ENCODE assay signal across 7 mouse cellular contexts in the genomic region with DNA sequence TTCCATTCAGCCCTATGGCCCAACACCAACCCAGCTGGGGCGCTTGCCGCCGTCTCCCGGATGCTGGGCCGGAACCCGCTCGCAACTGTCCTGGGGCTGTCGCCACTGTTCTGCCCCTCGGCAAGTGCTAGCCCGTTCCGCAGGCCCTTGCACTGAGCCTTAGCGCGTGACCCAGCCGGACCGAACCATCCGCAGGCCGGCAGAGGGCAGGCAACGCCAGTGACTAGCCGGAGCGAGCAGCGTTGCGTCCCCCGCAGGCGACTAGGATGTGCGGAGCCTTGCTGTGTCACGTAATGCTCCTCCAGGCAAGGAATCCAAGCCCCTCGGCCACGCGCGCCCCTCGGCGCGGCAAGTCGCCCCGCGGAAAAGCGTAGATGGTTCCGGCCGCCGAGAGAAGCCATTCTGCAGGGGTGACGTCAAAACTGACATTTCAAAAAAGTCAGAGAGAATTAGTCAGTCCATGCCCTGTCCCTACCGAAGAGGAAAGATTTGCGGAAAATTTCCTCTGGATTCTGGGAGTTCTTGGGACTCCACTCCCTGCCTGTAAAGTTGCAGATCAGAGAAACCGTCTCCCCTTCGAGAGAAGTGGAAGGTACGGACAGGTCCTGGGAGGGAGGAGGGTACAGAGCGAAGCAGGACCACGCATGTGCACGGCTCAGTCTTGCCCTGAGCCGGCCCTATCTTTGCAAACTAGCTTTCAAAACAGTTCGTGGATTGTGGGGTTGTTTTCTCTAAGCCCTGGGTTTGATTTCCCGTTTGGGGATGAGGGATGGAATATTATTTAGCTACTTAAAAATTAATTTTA. TPM values are rescaled to one million over a fixed set of nuclear protein-coding genes. Genes with fewer than 3 reads are reported as not detected.
DNase-seq lines count a peak whose midpoint lies in the region; ATAC-seq lines count a peak whose summit lies in the region.

A gene (minus strand): TSS at position 347 of the 805 bp plus-strand sequence.

- peak; percentile 95 for ATAC-seq in intestine, embryonic 16.5 days
- peak; percentile 96 for ATAC-seq in midbrain, embryonic 11.5 days (ENCODE audit: low FRiP score)

- intact Hi-C loops in left cerebral cortex, postnatal 36 days (cut with DNase I): no loop called here

- whole genome bisulfite sequencing in intestine, embryonic 16.5 days: under 1% methylated on average over 52 of the region's 52 CpGs
- under 1% methylated on average over 52 of the region's 52 CpGs for WGBS in midbrain, embryonic 11.5 days

- H3K27ac ChIP-seq in intestine, embryonic 16.5 days (ENCODE audit: low read length): peak within 1 kb of the TSS; percentile 94
- H3K27ac ChIP-seq in midbrain, embryonic 11.5 days (ENCODE audit: low read depth, low read length): peak within 1 kb of the TSS; percentile 97

- peaks cover 6% of the 10 kb centered on the region for H3K4me1 ChIP-seq in intestine, embryonic 16.5 days (ENCODE audit: control insufficient read depth, insufficient read depth, low read length)
- peaks cover 9% of the 10 kb centered on the region for H3K4me1 ChIP-seq in midbrain, embryonic 11.5 days (ENCODE audit: control insufficient read depth, insufficient read depth, low read length)

- peak within 1 kb of the TSS; percentile 66 for H3K4me2 ChIP-seq in intestine, embryonic 16.5 days (ENCODE audit: low read depth, low read length)
- H3K4me2 ChIP-seq in midbrain, embryonic 11.5 days: peak within 1 kb of the TSS; percentile 81

- H3K36me3 ChIP-seq in intestine, embryonic 16.5 days (ENCODE audit: control insufficient read depth, insufficient read depth, low read length): peaks cover 7% of the 10 kb centered on the region; the same call in 1 of the 2 replicates
- H3K36me3 ChIP-seq in midbrain, embryonic 11.5 days (ENCODE audit: control insufficient read depth, insufficient read depth, low read length): peaks cover 7% of the 10 kb centered on the region; the same call in 1 of the 2 replicates

- peak within 1 kb of the TSS; percentile 95 for H3K9ac ChIP-seq in intestine, embryonic 16.5 days (ENCODE audit: low read depth, low read length)
- H3K9ac ChIP-seq in midbrain, embryonic 11.5 days (ENCODE audit: low read length): peak within 1 kb of the TSS; percentile 97

- no peaks in the 10 kb centered on the region for H3K9me3 ChIP-seq in intestine, embryonic 16.5 days (ENCODE audit: control insufficient read depth, low read length)
- H3K9me3 ChIP-seq in midbrain, embryonic 11.5 days (ENCODE audit: control insufficient read depth, low read length): no peaks in the 10 kb centered on the region

- H3K4me3 ChIP-seq in intestine, embryonic 16.5 days (ENCODE audit: low read length): peak within 1 kb of the TSS; percentile 69
- H3K4me3 ChIP-seq in midbrain, embryonic 11.5 days (ENCODE audit: low read depth, low read length): peak within 1 kb of the TSS; percentile 70

- H3K27me3 ChIP-seq in intestine, embryonic 16.5 days (replicated peaks; ENCODE audit: control insufficient read depth, insufficient read depth, low read length): no peaks in the 10 kb centered on the region
- no peaks in the 10 kb centered on the region for H3K27me3 ChIP-seq in midbrain, embryonic 11.5 days (ENCODE audit: control insufficient read depth, insufficient read depth, low read length)

- peak; percentile 92 for DNase-seq in adrenal gland, adult 2 months
- DNase-seq in embryo, embryonic 11.5 days (ENCODE audit: low read depth, low spot score): peak; percentile 72
- peak; percentile 57 to 85 for DNase-seq in gastrocnemius, postnatal 4 days (ENCODE audit: low spot score in 2 of 2)
- peak; percentile 89 for DNase-seq in left cerebral cortex, postnatal 36 days (ENCODE audit: low spot score in 2 of 2)
- DNase-seq in midbrain, embryonic 11.5 days (ENCODE audit: low spot score, missing footprints): peak; percentile 99
- DNase-seq in skeletal muscle tissue, adult 2 months (ENCODE audit: low read depth, low spot score): peak; percentile 86

RNA-seq across cellular contexts. Expression of the gene that starts here (rescaled TPM):
- total RNA-seq in adrenal gland, adult 2 months (2021): 10 to 100 TPM; 45.1 to 88.0 TPM
- polyA plus RNA-seq in adrenal gland, adult 2 months (2012; rRNA removed): 71.5 and 72.1 TPM in 2 replicates
- total RNA-seq in gastrocnemius, postnatal 4 days (2021): 10 to 100 TPM; 28.2 to 28.8 TPM
- polyA plus RNA-seq in intestine, embryonic 16.5 days (2015; fragmentation: Nextera tagmentation; extraction: Ambion mirVana): 46.5 and 51.6 TPM in 2 replicates
- 10 to 100 TPM; 48.6 to 48.9 TPM for total RNA-seq in left cerebral cortex, postnatal 36 days (2021)
- 27.4 and 28.2 TPM in 2 replicates for polyA plus RNA-seq in midbrain, embryonic 11.5 days (2014; fragmentation: Nextera tagmentation; extraction: Ambion mirVana)

Comparison
In these comparisons a context has a peak if more than half of its experiments do, and no peak if none do; other contexts are left out.
1. Peak in every context shown above with its lines: DNase-seq, ATAC-seq, H3K4me3 ChIP-seq and H3K27ac ChIP-seq.